Mouse (Mus musculus) cerebellum, postnatal 14 days (tissue): ENCODE measurements around the gene Gm10840.
"Not testable (repeated sequence)": the region's sequence is repeated elsewhere in the genome, so short reads cannot be mapped to it uniquely, and the experiment has no call there.

Experiments used
- DNase-seq, 2 experiments: peaks; one replicate each; pipeline ENCODE4 v3.0.0; 2021; ENCODE audit warnings: mixed read lengths in 2 of 2

Gm10840 gene

DNA sequence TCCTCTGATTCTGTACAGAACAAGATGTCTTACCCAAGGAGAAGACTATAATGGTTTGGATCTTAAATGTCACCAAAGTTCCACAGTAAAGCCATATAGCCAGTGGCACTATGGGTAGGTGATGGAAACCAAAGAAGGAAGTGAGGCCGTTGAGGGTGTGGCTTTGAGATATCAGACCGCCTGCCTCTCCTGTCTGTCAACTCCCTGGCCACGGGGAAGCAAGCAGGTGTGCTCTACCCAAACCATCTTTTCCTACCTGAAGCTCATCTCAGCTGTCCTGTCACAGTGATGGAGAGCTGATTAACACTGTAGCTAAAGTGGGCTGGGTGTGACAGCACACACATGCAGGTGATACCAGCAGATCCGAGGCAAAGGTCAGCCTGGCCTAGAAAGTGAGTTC is 37.6 kb downstream of the Gm10840 start:
- DNase-seq = no peak

DNA sequence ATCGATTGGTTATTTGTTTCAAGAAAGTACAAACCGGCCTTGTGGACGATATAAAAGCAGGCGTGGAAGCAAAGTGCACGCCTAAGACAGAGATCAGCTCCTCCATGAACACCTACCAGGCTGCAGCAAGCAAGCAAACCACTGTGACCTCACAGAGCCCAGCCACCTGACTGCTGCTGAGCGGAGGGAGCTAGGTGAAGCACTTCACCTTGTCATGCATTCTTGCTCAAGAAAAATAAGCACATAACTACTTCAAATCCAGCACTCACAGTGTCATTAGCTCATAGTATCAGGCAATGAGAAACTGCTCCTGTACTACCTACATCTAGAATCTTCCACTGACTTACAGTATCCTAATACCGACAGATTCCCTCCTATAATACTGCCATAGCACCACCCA is 39.3 kb downstream of the Gm10840 start:
- not testable (repeated sequence) for DNase-seq

DNA sequence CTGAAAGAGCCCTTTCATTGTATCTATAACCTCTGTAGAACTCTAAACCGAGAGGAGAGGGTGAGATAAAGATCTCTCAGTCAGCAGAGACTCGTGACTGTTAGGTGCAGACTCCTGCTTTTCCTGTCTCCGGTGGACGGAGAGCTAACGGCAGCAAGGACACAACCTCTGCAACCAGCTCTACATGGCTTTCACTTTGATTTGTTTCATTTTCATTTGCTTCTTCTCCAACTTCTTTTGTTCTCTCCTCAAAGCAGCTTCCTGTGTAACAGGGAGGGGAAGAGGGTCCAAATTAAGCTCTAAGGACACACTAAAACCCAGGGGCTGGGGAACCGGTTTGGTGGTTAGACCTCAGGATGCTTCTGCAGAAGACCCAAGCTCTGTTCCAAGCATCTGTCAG is 40.1 kb downstream of the Gm10840 start:
- no peak for DNase-seq

DNA sequence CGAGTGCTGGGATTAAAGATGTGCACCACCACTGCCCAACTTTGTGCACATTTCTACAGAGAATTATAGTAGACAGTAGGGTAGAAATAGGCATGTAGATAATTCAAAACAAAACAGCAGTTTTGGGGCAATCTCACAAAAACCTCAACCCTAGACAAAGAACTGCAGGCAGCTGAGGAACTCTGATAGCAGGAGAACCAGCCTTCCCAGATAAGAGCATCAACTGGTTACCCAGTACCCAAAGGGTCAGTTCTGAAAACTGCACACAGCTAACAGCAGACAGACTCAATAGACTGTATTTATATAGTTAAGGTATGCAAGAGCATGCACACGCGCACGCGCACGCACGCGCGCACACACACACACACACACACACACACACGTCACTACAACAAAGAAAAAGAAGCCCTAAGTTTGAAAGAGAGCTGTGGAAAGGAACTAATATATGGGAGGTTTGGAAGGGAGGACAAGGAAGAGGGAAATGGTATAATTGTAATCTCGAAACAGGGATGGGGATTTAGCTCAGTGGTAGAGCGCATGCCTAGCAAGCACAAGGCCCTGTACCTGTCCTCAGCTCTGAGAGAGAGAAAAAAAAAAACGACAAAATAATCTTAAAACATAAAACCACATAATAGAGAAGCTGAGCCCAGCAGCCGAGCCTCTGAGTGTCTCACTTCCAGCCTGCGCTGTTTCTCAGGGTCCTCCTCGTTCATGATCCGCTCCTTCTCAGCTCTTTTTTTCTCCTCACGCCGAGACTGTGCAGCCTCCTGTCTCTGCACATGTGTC is 40.9 kb downstream of the Gm10840 start:
- DNase-seq = no peak

DNA sequence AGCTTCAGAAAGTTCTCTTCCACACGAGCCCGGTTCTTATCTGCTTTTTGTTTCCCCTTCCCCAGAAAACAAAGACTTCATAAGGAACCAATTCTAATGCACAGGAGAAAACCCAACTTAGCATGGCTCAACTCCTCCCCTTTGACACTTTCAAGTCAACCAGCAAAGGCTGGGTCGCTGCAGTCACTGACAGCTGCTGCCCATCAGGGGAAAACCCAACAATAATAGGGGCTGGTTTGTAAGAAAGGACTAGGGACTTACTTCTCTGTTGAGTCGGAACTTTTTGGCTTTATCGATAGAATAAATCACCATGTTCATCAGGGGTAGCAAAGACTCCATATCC is 41.4 kb downstream of the Gm10840 start, which contains the start of gene Strada:
Gene Strada (minus strand): TSS at position 46 of the 343 bp plus-strand sequence.
- DNase-seq = no peak
